Mouse (Mus musculus) forebrain, postnatal 0 days (tissue): ENCODE data around the gene Pink1. TPM values are rescaled to one million over a fixed set of nuclear protein-coding genes. Genes with fewer than 3 reads are reported as not detected.

Source experiments
- ATAC-seq: fragments of 200-750 bp; cut with Nextera tagmentation; 2 replicates; pipeline ENCODE4 v1.8.0; 2017; ENCODE audit warnings: mild to moderate bottlenecking, moderate library complexity
- DNase-seq: peaks from one replicate; pipeline ENCODE4 v3.0.0-alpha.2; 2015
- H3K27ac ChIP-seq: fragments of 300-500 bp; sonication (generic); 2 replicates; pipeline ENCODE4 v1.5.1; 2014; ENCODE audit warnings: low read depth, mild to moderate bottlenecking, antibody characterized with exemption, low read length, moderate library complexity, mixed read lengths
- H3K27me3 ChIP-seq: fragments of 300-500 bp; sonication (generic); 2 replicates; pipeline ENCODE4 v1.6.1; 2014; ENCODE audit warnings: mild to moderate bottlenecking, low read length, mixed read lengths; ENCODE audit not compliant: insufficient read depth
- H3K36me3 ChIP-seq: fragments of 300-500 bp; sonication (generic); 2 replicates; pipeline ENCODE4 v1.6.1; 2014; ENCODE audit warnings: mild to moderate bottlenecking, moderate library complexity; ENCODE audit not compliant: insufficient read depth
- H3K4me1 ChIP-seq: fragments of 300-500 bp; sonication (generic); 2 replicates; pipeline ENCODE4 v1.6.1; 2014; ENCODE audit warnings: antibody characterized with exemption; ENCODE audit not compliant: insufficient read depth
- H3K4me2 ChIP-seq: fragments of 300-500 bp; sonication (generic); 2 replicates; pipeline ENCODE4 v1.6.1; 2014; ENCODE audit warnings: low read depth, mild to moderate bottlenecking, moderate library complexity
- H3K4me3 ChIP-seq: fragments of 300-500 bp; sonication (generic); 2 replicates; pipeline ENCODE4 v1.5.1; 2014; ENCODE audit warnings: low read depth, low read length, mixed read lengths
- H3K9ac ChIP-seq: fragments of 300-500 bp; sonication (generic); 2 replicates; pipeline ENCODE4 v1.6.1; 2014; ENCODE audit warnings: mild to moderate bottlenecking
- H3K9me3 ChIP-seq: fragments of 300-500 bp; sonication (generic); 2 replicates; pipeline ENCODE4 v1.6.1; 2016; ENCODE audit warnings: low read length
- CTCF ChIP-seq: sonication (generic); IDR thresholded peaks from 2 replicates; pipeline ENCODE4 v1.5.1; 2016; ENCODE audit warnings: antibody characterized with exemption, control low read depth, low read depth
- WGBS: fragments of 180-500 bp; shearing (Covaris S2); extraction: QIAGEN DNeasy Blood & Tissue Kit; methylation state at CpG from one replicate; pipeline ENCODE4 v1.1.7; 2014; 5-methylcytosine and 5-hydroxymethylcytosine counted together
- polyA plus RNA-seq: library from polyadenylated mRNA; unstranded; fragments of >200 nt; fragmentation: Nextera tagmentation; extraction: Ambion mirVana; gene quantifications from 2 replicates; pipeline ENCODE4 v1.2.1, GENCODE M21; 2015
- total RNA-seq: library from RNA; depleted of rRNA; stranded (reverse); fragments of >200 nt; gene quantifications from 2 replicates; pipeline ENCODE4 v1.2.3, GENCODE M21; 2014

Gene Pink1
- total and polyA plus RNA-seq, 2 experiments from 2014 or later, result 152 to 224 TPM

DNA sequence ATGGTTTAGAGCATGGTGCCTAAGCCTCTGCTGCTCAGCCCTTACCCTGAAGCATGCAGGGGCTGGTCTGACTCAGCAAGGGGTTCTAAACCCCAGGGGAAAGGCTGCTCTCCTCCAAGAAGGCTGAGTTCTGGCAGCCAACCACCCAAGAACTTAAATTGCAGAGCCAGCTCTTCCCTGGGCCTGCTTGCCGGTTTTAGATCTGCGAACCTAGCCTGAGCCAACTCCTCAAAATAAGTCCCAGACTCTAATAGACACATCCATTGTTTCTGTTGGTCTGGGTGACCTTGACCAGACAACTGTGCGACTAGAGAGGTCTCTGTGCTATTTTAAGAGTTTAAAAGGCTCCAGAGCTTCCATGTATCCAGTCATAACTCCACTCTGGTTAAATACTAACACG, 2.4 kb downstream of the Pink1 start:
- DNase-seq, result no peak
- no peak overlapping the region for H3K4me2 ChIP-seq
- H3K27me3 ChIP-seq, result no peaks in the 10 kb centered on the region
- 0 out of 2 replicates have a peak, but pooled peaks cover 12% of the 10 kb centered on the region for H3K4me1 ChIP-seq
- no peak for TF ChIP-seq CTCF
- H3K9ac ChIP-seq, result no peak overlapping the region
- H3K4me3 ChIP-seq, result no peak overlapping the region
- 65% methylated on average over 4 of the region's 4 CpGs for WGBS
- H3K27ac ChIP-seq, result 0 out of 2 replicates have a peak overlapping the region, but pooled peaks have one; percentile 67
- no peaks in the 10 kb centered on the region for H3K9me3 ChIP-seq
- no peak for ATAC-seq
- peaks cover 3% of the 10 kb centered on the region; the same call in 1 of the 2 replicates for H3K36me3 ChIP-seq

GRCm38 (mm10) chr4:138322692-138323091, 3.4 kb downstream of the Pink1 start:
- H3K9me3 ChIP-seq, result no peaks in the 10 kb centered on the region
- peak overlapping the region; percentile 28 for H3K4me2 ChIP-seq
- H3K27me3 ChIP-seq, result no peaks in the 10 kb centered on the region
- WGBS, result 13% methylated on average over 4 of the region's 4 CpGs
- peaks cover 5% of the 10 kb centered on the region; the same call in 1 of the 2 replicates for H3K36me3 ChIP-seq
- H3K9ac ChIP-seq, result no peak overlapping the region
- peak overlapping the region; percentile 67 for H3K27ac ChIP-seq
- 0 out of 2 replicates have a peak, but pooled peaks cover 12% of the 10 kb centered on the region for H3K4me1 ChIP-seq
- ATAC-seq (no peak), DNase-seq (no peak)
- no peak for TF ChIP-seq CTCF
- H3K4me3 ChIP-seq, result no peak overlapping the region

DNA sequence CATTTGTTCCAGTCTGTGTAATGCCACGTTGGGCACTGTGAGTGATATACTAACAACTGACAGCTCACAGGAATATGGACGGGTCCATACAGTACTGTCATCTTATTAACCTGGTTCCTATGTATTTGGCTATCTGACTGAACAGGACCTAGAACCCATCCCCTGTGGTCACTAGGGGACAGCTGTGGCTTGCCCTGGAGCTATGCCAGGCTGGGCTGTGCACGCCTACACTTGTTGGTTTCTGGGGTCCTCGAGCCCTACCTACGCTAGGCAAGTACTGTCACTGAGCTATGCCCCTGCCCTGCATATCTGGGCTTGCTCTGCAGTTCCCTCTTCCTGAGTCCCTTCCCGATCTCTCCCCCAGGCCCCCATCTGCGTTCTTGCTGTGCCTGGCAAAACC, 4.6 kb downstream of the Pink1 start:
- Histone ChIP-seq H3K4me1 (0 out of 2 replicates have a peak, but pooled peaks cover 12% of the 10 kb centered on the region), H3K36me3 (peaks cover 16% of the 10 kb centered on the region; the same call in 1 of the 2 replicates), H3K4me2 (no peak overlapping the region), H3K27ac (no peak overlapping the region), H3K9me3 (no peaks in the 10 kb centered on the region), H3K4me3 (no peak overlapping the region), H3K27me3 (no peaks in the 10 kb centered on the region), H3K9ac (no peak overlapping the region)
- no peak for TF ChIP-seq CTCF
- no peak for DNase-seq
- no peak for ATAC-seq
- WGBS, result 83% methylated on average over 7 of the region's 7 CpGs

- H3K36me3 ChIP-seq, result peaks cover 17% of the 10 kb centered on the region; the same call in 1 of the 2 replicates
- no peaks in the 10 kb centered on the region for H3K9me3 ChIP-seq
- no peaks in the 10 kb centered on the region for H3K27me3 ChIP-seq
- H3K4me3 ChIP-seq, result no peak overlapping the region
- WGBS, result 78% methylated on average over 11 of the region's 11 CpGs
- H3K27ac ChIP-seq, result no peak overlapping the region
- DNase-seq (no peak), ATAC-seq (no peak)
- 0 out of 2 replicates have a peak, but pooled peaks cover 12% of the 10 kb centered on the region for H3K4me1 ChIP-seq
- no peak overlapping the region for H3K9ac ChIP-seq
- TF ChIP-seq CTCF, result no peak
- H3K4me2 ChIP-seq, result no peak overlapping the region
Observed at GRCm38 (mm10) chr4:138320711-138321110, 5.4 kb downstream of the Pink1 start.

- Histone ChIP-seq H3K4me3 (no peak overlapping the region), H3K4me2 (no peak overlapping the region), H3K4me1 (0 out of 2 replicates have a peak, but pooled peaks cover 12% of the 10 kb centered on the region), H3K9me3 (no peaks in the 10 kb centered on the region), H3K36me3 (peaks cover 27% of the 10 kb centered on the region), H3K27me3 (no peaks in the 10 kb centered on the region), H3K27ac (no peak overlapping the region), H3K9ac (no peak overlapping the region)
- ATAC-seq (peak; percentile 57), DNase-seq (peak; percentile 91)
- 35% methylated on average over 10 of the region's 10 CpGs for WGBS
- TF ChIP-seq CTCF, result peak; percentile 100
Observed at GRCm38 (mm10) chr4:138319508-138319907, 6.6 kb downstream of the Pink1 start.

- peak; percentile 88 for TF ChIP-seq CTCF
- Histone ChIP-seq H3K4me2 (no peak overlapping the region), H3K4me3 (no peak overlapping the region), H3K27me3 (no peaks in the 10 kb centered on the region), H3K9me3 (no peaks in the 10 kb centered on the region), H3K4me1 (0 out of 2 replicates have a peak, but pooled peaks cover 7% of the 10 kb centered on the region), H3K36me3 (peaks cover 35% of the 10 kb centered on the region), H3K9ac (no peak overlapping the region), H3K27ac (no peak overlapping the region)
- 51% methylated on average over 6 of the region's 6 CpGs for WGBS
- ATAC-seq, result peak; percentile 63
- peak; percentile 74 for DNase-seq
Observed at GRCm38 (mm10) chr4:138318509-138319266, 7.4 kb downstream of the Pink1 start.

DNA sequence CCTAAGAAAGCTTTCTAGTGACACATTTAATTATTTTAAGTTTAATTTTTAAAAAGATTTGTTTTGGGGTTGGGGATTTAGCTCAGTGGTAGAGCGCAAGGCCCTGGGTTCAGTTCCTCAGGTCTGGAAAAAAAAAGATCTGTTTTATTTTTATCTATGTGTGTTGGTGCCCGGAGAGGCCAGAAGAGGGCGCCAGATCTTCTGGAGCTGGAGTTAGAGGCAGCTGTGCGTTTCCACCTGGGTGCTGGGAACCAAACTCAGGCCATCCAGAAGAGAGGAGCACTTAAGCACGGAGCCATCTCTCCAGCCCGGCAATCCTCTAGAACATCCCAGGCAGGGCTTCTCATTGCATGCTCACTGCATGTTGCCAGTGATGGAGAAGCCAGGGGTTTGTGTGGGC, 9.7 kb downstream of the Pink1 start:
- H3K4me2 ChIP-seq, result no peak overlapping the region
- no peaks in the 10 kb centered on the region for H3K4me1 ChIP-seq
- ATAC-seq (no peak), DNase-seq (no peak)
- H3K4me3 ChIP-seq, result no peak overlapping the region
- H3K36me3 ChIP-seq, result peaks cover 58% of the 10 kb centered on the region
- H3K9ac ChIP-seq, result no peak overlapping the region
- TF ChIP-seq CTCF, result peak; percentile 21; the same call in 1 of the 2 replicates
- no peak overlapping the region for H3K27ac ChIP-seq
- no peaks in the 10 kb centered on the region for H3K9me3 ChIP-seq
- H3K27me3 ChIP-seq, result no peaks in the 10 kb centered on the region
- 86% methylated on average over 6 of the region's 6 CpGs for WGBS
